Mouse (Mus musculus): Measurements from ENCODE around the gene Barx1. TPM values are rescaled to one million over a fixed set of nuclear protein-coding genes. Genes with fewer than 3 reads are reported as not detected.

Barx1 gene
- polyA plus RNA-seq, 1 experiment from 2014 or later, result 0.33 TPM

GRCm38 (mm10) chr13:48658588-48659253, 4.1 kb upstream of the Barx1 start:
- Histone ChIP-seq H3K4me1 (ENCODE audit: control insufficient read depth, insufficient read depth, low read length) (peaks cover 15% of the 10 kb centered on the region), H3K36me3 (ENCODE audit: control insufficient read depth, insufficient read depth) (no peaks in the 10 kb centered on the region), H3K27me3 (ENCODE audit: control insufficient read depth, insufficient read depth, low read length) (peaks cover 93% of the 10 kb centered on the region), H3K9ac (ENCODE audit: low read length) (no peak overlapping the region), H3K27ac (ENCODE audit: low read length) (no peak overlapping the region), H3K9me3 (replicated peaks; ENCODE audit: control insufficient read depth, low read length) (no peaks in the 10 kb centered on the region), H3K4me2 (ENCODE audit: low read depth, low read length) (peak overlapping the region; percentile 47), H3K4me3 (ENCODE audit: low read length) (peak overlapping the region; percentile 36)
- no peak for ATAC-seq (replicated peaks; ENCODE audit: extremely low read depth, insufficient read depth, low FRiP score)
- WGBS, result under 1% methylated on average over 33 of the region's 33 CpGs

- H3K4me1 ChIP-seq (ENCODE audit: control insufficient read depth, insufficient read depth, low read length), result peaks cover 15% of the 10 kb centered on the region
- WGBS, result 2% methylated on average over 38 of the region's 38 CpGs
- H3K4me3 ChIP-seq (ENCODE audit: low read length), result peak overlapping the region; percentile 36
- peak overlapping the region; percentile 51 for H3K4me2 ChIP-seq (ENCODE audit: low read depth, low read length)
- H3K9me3 ChIP-seq (replicated peaks; ENCODE audit: control insufficient read depth, low read length), result no peaks in the 10 kb centered on the region
- no peak for ATAC-seq (replicated peaks; ENCODE audit: extremely low read depth, insufficient read depth, low FRiP score)
- H3K36me3 ChIP-seq (ENCODE audit: control insufficient read depth, insufficient read depth), result no peaks in the 10 kb centered on the region
- no peak overlapping the region for H3K9ac ChIP-seq (ENCODE audit: low read length)
- H3K27ac ChIP-seq (ENCODE audit: low read length), result no peak overlapping the region
- H3K27me3 ChIP-seq (ENCODE audit: control insufficient read depth, insufficient read depth, low read length), result peaks cover 96% of the 10 kb centered on the region
Measured at GRCm38 (mm10) chr13:48659254-48660220, 3.3 kb upstream of the Barx1 start.

GRCm38 (mm10) chr13:48660221-48660734, 2.5 kb upstream of the Barx1 start:
- Histone ChIP-seq H3K27ac (ENCODE audit: low read length) (no peak overlapping the region), H3K4me3 (ENCODE audit: low read length) (no peak overlapping the region), H3K9me3 (replicated peaks; ENCODE audit: control insufficient read depth, low read length) (no peaks in the 10 kb centered on the region), H3K27me3 (ENCODE audit: control insufficient read depth, insufficient read depth, low read length) (peaks cover 96% of the 10 kb centered on the region), H3K9ac (ENCODE audit: low read length) (no peak overlapping the region), H3K4me2 (ENCODE audit: low read depth, low read length) (no peak overlapping the region), H3K36me3 (ENCODE audit: control insufficient read depth, insufficient read depth) (no peaks in the 10 kb centered on the region), H3K4me1 (ENCODE audit: control insufficient read depth, insufficient read depth, low read length) (peaks cover 15% of the 10 kb centered on the region)
- no peak for ATAC-seq (replicated peaks; ENCODE audit: extremely low read depth, insufficient read depth, low FRiP score)
- 5% methylated on average over 11 of the region's 11 CpGs for WGBS

- Histone ChIP-seq H3K4me1 (ENCODE audit: control insufficient read depth, insufficient read depth, low read length) (peaks cover 17% of the 10 kb centered on the region), H3K4me3 (ENCODE audit: low read length) (no peak overlapping the region), H3K27ac (ENCODE audit: low read length) (no peak overlapping the region), H3K9me3 (replicated peaks; ENCODE audit: control insufficient read depth, low read length) (no peaks in the 10 kb centered on the region), H3K9ac (ENCODE audit: low read length) (no peak overlapping the region), H3K36me3 (ENCODE audit: control insufficient read depth, insufficient read depth) (no peaks in the 10 kb centered on the region), H3K4me2 (ENCODE audit: low read depth, low read length) (no peak overlapping the region), H3K27me3 (ENCODE audit: control insufficient read depth, insufficient read depth, low read length) (peaks cover 99% of the 10 kb centered on the region)
- 15% methylated on average over 6 of the region's 6 CpGs for WGBS
- ATAC-seq (replicated peaks; ENCODE audit: extremely low read depth, insufficient read depth, low FRiP score), result no peak
Measured at GRCm38 (mm10) chr13:48660741-48661140, 2.1 kb upstream of the Barx1 start.

GRCm38 (mm10) chr13:48661561-48661960, 1.2 kb upstream of the Barx1 start:
- H3K9me3 ChIP-seq (replicated peaks; ENCODE audit: control insufficient read depth, low read length), result no peaks in the 10 kb centered on the region
- H3K4me3 ChIP-seq (ENCODE audit: low read length), result no peak overlapping the region
- 3% methylated on average over 1 of the region's 1 CpGs for WGBS
- no peak overlapping the region for H3K27ac ChIP-seq (ENCODE audit: low read length)
- ATAC-seq (replicated peaks; ENCODE audit: extremely low read depth, insufficient read depth, low FRiP score), result no peak
- H3K4me1 ChIP-seq (ENCODE audit: control insufficient read depth, insufficient read depth, low read length), result peaks cover 20% of the 10 kb centered on the region
- H3K27me3 ChIP-seq (ENCODE audit: control insufficient read depth, insufficient read depth, low read length), result peaks cover 99% of the 10 kb centered on the region
- H3K36me3 ChIP-seq (ENCODE audit: control insufficient read depth, insufficient read depth), result no peaks in the 10 kb centered on the region
- H3K4me2 ChIP-seq (ENCODE audit: low read depth, low read length), result no peak overlapping the region
- no peak overlapping the region for H3K9ac ChIP-seq (ENCODE audit: low read length)

- Histone ChIP-seq H3K4me2 (ENCODE audit: low read depth, low read length) (peak overlapping the region; percentile 70), H3K36me3 (ENCODE audit: control insufficient read depth, insufficient read depth) (no peaks in the 10 kb centered on the region), H3K9me3 (replicated peaks; ENCODE audit: control insufficient read depth, low read length) (no peaks in the 10 kb centered on the region), H3K27ac (ENCODE audit: low read length) (no peak overlapping the region), H3K27me3 (ENCODE audit: control insufficient read depth, insufficient read depth, low read length) (peaks cover 97% of the 10 kb centered on the region), H3K4me3 (ENCODE audit: low read length) (peak overlapping the region; percentile 54), H3K9ac (ENCODE audit: low read length) (0 out of 2 replicates have a peak overlapping the region, but pooled peaks have one; percentile 3), H3K4me1 (ENCODE audit: control insufficient read depth, insufficient read depth, low read length) (peaks cover 19% of the 10 kb centered on the region)
- WGBS, result 6% methylated on average over 52 of the region's 54 CpGs
- no peak for ATAC-seq (replicated peaks; ENCODE audit: extremely low read depth, insufficient read depth, low FRiP score)
Measured at GRCm38 (mm10) chr13:48663211-48663987, 601 bp downstream of the Barx1 start.

- WGBS, result 23% methylated on average over 7 of the region's 7 CpGs
- Histone ChIP-seq H3K27me3 (ENCODE audit: control insufficient read depth, insufficient read depth, low read length) (peaks cover 95% of the 10 kb centered on the region), H3K9ac (ENCODE audit: low read length) (no peak overlapping the region), H3K9me3 (replicated peaks; ENCODE audit: control insufficient read depth, low read length) (no peaks in the 10 kb centered on the region), H3K4me2 (ENCODE audit: low read depth, low read length) (no peak overlapping the region), H3K36me3 (ENCODE audit: control insufficient read depth, insufficient read depth) (no peaks in the 10 kb centered on the region), H3K4me3 (ENCODE audit: low read length) (no peak overlapping the region), H3K4me1 (ENCODE audit: control insufficient read depth, insufficient read depth, low read length) (peaks cover 21% of the 10 kb centered on the region), H3K27ac (ENCODE audit: low read length) (no peak overlapping the region)
- ATAC-seq (replicated peaks; ENCODE audit: extremely low read depth, insufficient read depth, low FRiP score), result no peak
Measured at GRCm38 (mm10) chr13:48663988-48664339, 1.2 kb downstream of the Barx1 start.

- H3K4me1 ChIP-seq (ENCODE audit: control insufficient read depth, insufficient read depth, low read length), result peaks cover 21% of the 10 kb centered on the region
- 3% methylated on average over 39 of the region's 39 CpGs for WGBS
- no peak overlapping the region for H3K27ac ChIP-seq (ENCODE audit: low read length)
- H3K4me3 ChIP-seq (ENCODE audit: low read length), result no peak overlapping the region
- ATAC-seq (replicated peaks; ENCODE audit: extremely low read depth, insufficient read depth, low FRiP score), result no peak
- H3K36me3 ChIP-seq (ENCODE audit: control insufficient read depth, insufficient read depth), result no peaks in the 10 kb centered on the region
- H3K9me3 ChIP-seq (replicated peaks; ENCODE audit: control insufficient read depth, low read length), result no peaks in the 10 kb centered on the region
- no peak overlapping the region; the same call in 1 of the 2 replicates for H3K4me2 ChIP-seq (ENCODE audit: low read depth, low read length)
- H3K27me3 ChIP-seq (ENCODE audit: control insufficient read depth, insufficient read depth, low read length), result peaks cover 90% of the 10 kb centered on the region
- H3K9ac ChIP-seq (ENCODE audit: low read length), result no peak overlapping the region
Measured at GRCm38 (mm10) chr13:48664916-48665655, 2.3 kb downstream of the Barx1 start.
